Mouse (Mus musculus) bone marrow, adult 2 months (tissue): ENCODE data around the gene Fxr1.

Experiments used
- CTCF ChIP-seq: fragments of 200-500 bp; IDR thresholded peaks from 2 replicates; pipeline ENCODE4 v1.5.1; 2011; ENCODE audit warnings: low read length, control low read depth; ENCODE audit not compliant: control insufficient read depth, insufficient read depth
- POLR2A ChIP-seq: fragments of 200-500 bp; IDR thresholded peaks from 2 replicates; pipeline ENCODE4 v1.6.1; 2011; ENCODE audit warnings: low read depth, mild to moderate bottlenecking, control low read depth, low read length, borderline replicate concordance; ENCODE audit not compliant: control insufficient read depth

DNA sequence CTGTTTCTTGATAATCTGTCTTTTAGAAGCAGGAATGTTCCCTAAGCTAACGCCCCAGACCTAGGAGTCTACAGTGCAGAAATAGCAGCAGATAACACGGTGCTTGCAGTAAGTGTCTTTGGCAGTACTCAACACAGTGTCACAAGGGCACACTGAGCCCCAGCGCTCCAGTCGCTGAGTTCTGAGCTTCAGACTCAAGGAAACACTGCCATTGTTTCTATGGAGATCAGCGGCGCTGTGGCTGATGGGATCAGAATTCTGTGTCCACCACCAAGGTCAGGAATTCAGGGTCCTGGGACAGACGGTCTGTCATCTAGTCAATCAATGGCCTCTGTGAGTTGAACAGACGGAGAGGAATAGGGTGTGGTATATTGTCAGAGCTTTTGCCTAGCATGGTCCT, 30.4 kb upstream of the Fxr1 start:
- TF ChIP-seq CTCF (no peak), POLR2A (no peak)
